Mouse (Mus musculus): ENCODE results near the gene H1f0. TPM values are rescaled to one million over a fixed set of nuclear protein-coding genes. Genes with fewer than 3 reads are reported as not detected.
A peak's percentile ranks its signal among the peaks of the same experiment; 100 is the strongest.

The H1f0 gene
- total RNA-seq, 2 experiments from 2014 or later: 86.2 to 101 TPM

GRCm38 (mm10) chr15:79065086-79065770 lies 37.0 kb downstream of the H1f0 start:
- DNase-seq (ENCODE audit: low spot score in 2 of 2): no peak

- no peak for DNase-seq (ENCODE audit: low spot score in 2 of 2)
These were observed 38.0 kb downstream of the H1f0 start for GRCm38 (mm10) chr15:79066276-79066675.

DNA sequence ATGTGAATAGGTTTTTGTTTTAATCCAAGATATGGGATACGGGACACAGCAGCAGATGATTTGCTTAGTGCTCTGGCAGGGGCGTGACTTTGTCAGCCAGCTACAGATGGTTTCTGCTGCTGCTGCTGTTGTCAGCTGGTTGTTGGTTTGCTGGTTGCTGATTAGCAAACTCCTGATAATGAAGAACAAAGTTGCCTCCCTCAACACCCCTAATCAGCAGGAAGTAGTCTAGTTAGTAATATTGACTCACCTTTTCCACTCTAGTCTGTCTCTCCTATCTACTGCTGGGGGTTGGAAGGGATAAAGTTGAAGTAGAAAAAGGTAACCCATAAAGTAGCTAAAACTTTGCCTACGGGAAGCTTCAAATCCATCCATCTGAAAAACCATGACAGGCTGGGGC lies 39.4 kb downstream of the H1f0 start:
- DNase-seq (ENCODE audit: low spot score in 2 of 2): no peak

- DNase-seq (ENCODE audit: low spot score in 2 of 2): no peak
These were observed 40.2 kb downstream of the H1f0 start for GRCm38 (mm10) chr15:79068416-79068815.

GRCm38 (mm10) chr15:79071117-79072039 lies 43.1 kb downstream of the H1f0 start:
- DNase-seq (ENCODE audit: low spot score in 2 of 2): peak in 1 of 2 experiments; percentile 33

DNA sequence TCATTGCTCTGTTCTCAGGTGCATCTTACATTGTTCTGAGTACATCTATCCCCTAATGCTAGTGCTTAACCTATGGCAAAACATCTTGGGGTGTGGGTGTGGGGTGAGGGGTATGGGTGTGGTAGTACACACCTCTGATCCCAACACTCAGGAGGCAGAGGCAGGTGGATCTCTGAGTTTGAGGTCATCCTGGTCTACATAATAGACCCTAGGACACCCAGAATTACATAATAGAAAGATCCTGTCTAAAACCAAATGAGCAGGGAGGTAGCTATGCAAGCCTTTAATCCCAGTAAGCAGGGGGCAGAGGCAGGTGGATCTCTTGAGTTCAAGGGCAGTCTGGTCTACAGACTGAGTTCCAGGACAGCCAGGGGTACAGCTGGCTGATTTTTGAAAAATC lies 45.5 kb downstream of the H1f0 start:
- DNase-seq (ENCODE audit: low spot score in 2 of 2): no peak

- no peak for DNase-seq (ENCODE audit: low spot score in 2 of 2)
These were observed 46.2 kb downstream of the H1f0 start for GRCm38 (mm10) chr15:79074446-79074845.

DNA sequence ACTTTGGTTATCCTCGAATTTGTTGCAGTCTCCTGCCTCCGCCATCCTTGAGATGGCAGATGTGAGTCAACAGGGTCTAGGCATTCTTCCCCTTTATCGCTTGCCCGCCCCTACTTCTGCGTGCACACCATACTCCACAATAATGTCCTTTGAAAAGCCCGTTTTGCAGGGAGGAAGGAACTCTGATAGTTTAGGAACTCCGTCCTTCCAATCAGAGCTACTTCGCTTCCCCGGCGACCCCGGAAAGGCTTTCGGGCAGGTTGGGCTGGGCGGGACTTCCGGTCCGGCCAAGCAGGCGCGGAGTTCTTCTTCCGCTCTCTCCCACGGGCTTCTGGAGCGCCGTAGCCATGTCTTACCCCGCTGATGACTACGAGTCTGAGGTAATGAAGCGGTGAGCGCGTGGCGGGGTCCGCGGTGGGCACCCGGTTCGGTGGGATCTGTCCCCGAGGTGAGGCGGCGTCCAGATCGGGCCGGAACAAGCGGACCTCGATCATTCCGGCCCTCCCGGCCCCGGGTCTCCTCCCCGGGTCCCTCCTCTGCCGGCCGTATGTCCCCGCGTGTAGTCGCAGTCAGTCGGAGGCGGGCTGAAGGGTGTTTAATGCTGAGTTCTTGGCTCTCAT lies 46.8 kb downstream of the H1f0 start, which contains the start of gene Eif3l:
Eif3l (plus strand) TSS at position 267 of the 620 bp plus-strand sequence.
- DNase-seq (ENCODE audit: low spot score in 2 of 2): peak; percentile 83

- DNase-seq (ENCODE audit: low spot score in 2 of 2): no peak
These were observed 47.6 kb downstream of the H1f0 start for GRCm38 (mm10) chr15:79075658-79076365.

- DNase-seq (ENCODE audit: low spot score in 2 of 2): no peak
These were observed 51.3 kb downstream of the H1f0 start for GRCm38 (mm10) chr15:79079567-79079966.

Small RNA genes lying within 50 kb of the gene (microRNA-seq; reads per million reads assigned to microRNA genes)
- 1.9 to 6.1 reads per million in 2 experiments for gene Mir6956 (ENCODE audit: borderline number of aligned reads in 2 of 2)

Other genes starting within 250 kb of the H1f0 start
- gene Card10, start 225.4 kb upstream of the H1f0 start, total RNA-seq (2021): 1 to 10 TPM; 5.6 to 8.1 TPM
- 10 to 100 TPM; 36.2 to 53.1 TPM for gene Cdc42ep1, start 185.8 kb upstream of the H1f0 start, total RNA-seq (2021)
- under 1 TPM in 1 of 2 experiments, not detected in 1; 0.54 TPM for gene Lgals2, start 172.9 kb upstream of the H1f0 start, total RNA-seq (2021)
- 10 to 100 TPM; 55.2 to 57.2 TPM for gene Gga1, start 151.3 kb upstream of the H1f0 start, total RNA-seq (2021)
- not detected for gene Gm49510, start 128.8 kb upstream of the H1f0 start, total RNA-seq (2021)
- 1 to 10 TPM; 4.1 to 6.5 TPM for gene Sh3bp1, start 128.7 kb upstream of the H1f0 start, total RNA-seq (2021)
- 1 to 10 TPM; 3.1 to 5.4 TPM for gene Pdxp, start 114.5 kb upstream of the H1f0 start, total RNA-seq (2021)
- gene Lgals1, start 101.7 kb upstream of the H1f0 start, total RNA-seq (2021): 100 to 1,000 TPM; 300 to 824 TPM
- gene Nol12, start 93.5 kb upstream of the H1f0 start, total RNA-seq (2021): 10 to 100 TPM; 41.2 to 47.0 TPM
- gene Triobp, start 80.7 kb upstream of the H1f0 start, total RNA-seq (2021): 100 to 1,000 TPM in 1 of 2 experiments, 10 to 100 TPM in 1; 97.1 to 105 TPM
- gene Galr3, start 13.4 kb downstream of the H1f0 start, total RNA-seq (2021): under 1 TPM in 1 of 2 experiments, not detected in 1; 0.27 TPM
- 10 to 100 TPM; 23.9 to 26.5 TPM for gene Ankrd54, start 34.4 kb downstream of the H1f0 start, total RNA-seq (2021)
- gene Eif3l, start 46.7 kb downstream of the H1f0 start, total RNA-seq (2021): 100 to 1,000 TPM; 136 to 139 TPM
- 10 to 100 TPM; 39.0 to 45.5 TPM for gene Micall1, start 80.4 kb downstream of the H1f0 start, total RNA-seq (2021)
- 100 to 1,000 TPM; 137 to 150 TPM for gene Polr2f, start 112.6 kb downstream of the H1f0 start, total RNA-seq (2021)
- 1 to 10 TPM; 7.2 to 8.2 TPM for gene 1700088E04Rik, start 112.8 kb downstream of the H1f0 start, total RNA-seq (2021)
- 1 to 10 TPM in 1 of 2 experiments, under 1 TPM in 1; 0.76 to 2.4 TPM for gene Sox10, start 136.8 kb downstream of the H1f0 start, total RNA-seq (2021)
- gene Pick1, start 200.7 kb downstream of the H1f0 start, total RNA-seq (2021): 10 to 100 TPM; 15.7 to 18.4 TPM
- gene Gm49486, start 200.9 kb downstream of the H1f0 start, total RNA-seq (2021): under 1 TPM in 1 of 2 experiments, not detected in 1; 0.29 TPM
- gene Slc16a8, start 226.3 kb downstream of the H1f0 start, total RNA-seq (2021): not detected

Data from adrenal gland, adult 18-20 months (tissue).